Mouse (Mus musculus): ENCODE measurements around the gene Slc44a2.
"Not testable (repeated sequence)": the region's sequence is repeated elsewhere in the genome, so short reads cannot be mapped to it uniquely, and the experiment has no call there.

The Slc44a2 gene

DNA sequence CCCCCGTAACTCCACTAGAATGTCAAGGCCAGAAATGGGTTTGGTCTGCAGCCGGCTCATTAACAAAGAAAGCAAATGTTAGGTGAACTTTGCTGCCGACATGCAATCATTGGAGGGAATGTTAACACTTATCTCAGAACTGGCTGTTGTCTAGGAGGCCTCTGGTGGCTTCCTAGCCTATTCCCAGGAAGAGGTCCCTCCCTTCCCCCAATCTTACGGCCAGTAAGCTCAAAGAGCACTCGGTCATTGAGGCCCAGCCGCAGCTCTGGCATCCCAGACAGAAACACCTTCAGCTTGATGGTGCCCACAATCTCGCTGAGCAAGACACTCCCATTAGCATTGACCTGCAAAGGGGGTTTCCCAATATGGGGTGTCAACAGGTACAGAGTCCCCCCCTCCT, 15.4 kb upstream of the Slc44a2 start:
- DNase-seq = no peak

DNA sequence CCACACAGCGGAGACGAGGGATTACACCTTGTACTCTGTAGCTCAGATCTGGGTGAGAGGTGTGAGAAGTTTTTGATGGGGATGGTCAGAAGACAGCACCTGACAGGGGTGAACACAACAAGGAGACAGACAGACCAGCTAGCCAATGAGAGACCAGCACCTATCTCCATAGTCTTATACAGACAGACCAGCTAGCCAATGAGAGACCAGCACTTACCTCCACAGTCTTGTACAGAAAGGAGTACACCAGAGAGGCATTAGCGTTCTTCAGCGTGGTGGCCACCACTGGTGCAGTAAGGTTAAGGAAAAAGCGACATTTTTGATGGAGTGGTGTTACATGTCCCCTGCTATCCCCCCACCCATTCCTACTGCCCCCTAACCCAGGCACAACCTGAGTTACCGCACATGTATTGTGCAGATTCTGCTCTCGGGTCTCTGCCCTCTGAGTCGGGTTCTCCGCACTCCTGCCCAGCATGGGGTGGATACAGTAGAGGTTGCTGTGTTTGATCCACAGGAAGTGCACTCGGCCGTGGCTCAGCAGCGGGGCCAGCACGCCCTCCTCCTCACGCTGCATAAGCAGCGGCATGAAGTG, 11.3 kb upstream of the Slc44a2 start:
- peak; percentile 62 for DNase-seq

DNA sequence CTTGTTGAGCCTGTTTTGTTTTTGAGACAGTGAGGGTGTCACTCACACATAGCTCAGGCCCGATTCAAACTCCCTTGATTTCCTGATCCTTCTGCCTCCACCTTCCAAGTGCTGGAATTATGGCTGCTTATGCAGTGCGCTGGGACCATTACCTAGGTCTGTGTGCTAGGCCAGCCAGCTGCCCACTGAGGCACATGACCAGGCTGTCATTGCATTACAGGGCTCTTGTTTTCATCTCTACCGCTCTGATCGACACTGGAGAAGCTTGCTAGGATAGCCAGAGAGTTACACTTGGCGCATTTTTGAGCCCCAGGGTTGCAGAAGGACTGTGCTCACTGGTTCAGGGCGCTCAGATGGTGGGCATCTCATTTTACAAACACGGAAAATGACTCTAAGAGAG, 8.8 kb upstream of the Slc44a2 start:
- DNase-seq = no peak

DNA sequence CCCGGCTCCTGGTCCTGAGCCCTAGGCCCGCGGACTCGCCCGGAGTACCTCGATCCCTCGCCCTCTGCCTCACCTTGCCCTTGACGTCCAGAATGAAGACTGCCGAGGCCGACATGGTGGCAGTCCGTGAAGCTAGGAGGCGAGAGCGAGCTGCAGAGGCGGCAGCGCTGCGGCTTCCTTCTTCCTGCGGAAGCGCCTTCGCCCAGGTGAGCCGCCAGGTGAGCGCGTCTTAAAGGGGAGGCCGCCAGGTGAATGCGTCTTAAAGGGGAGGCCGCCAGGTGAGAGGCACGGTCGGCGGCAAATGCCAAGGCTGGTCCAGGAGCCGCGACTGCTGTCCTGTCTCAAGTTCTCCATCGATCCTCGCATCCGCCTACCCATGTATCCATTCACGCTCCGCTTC, 8.4 kb upstream of the Slc44a2 start, which contains the start of gene Ap1m2:
Ap1m2 (minus strand) TSS at position 204 of the 400 bp plus-strand sequence.
- no peak for DNase-seq

DNA sequence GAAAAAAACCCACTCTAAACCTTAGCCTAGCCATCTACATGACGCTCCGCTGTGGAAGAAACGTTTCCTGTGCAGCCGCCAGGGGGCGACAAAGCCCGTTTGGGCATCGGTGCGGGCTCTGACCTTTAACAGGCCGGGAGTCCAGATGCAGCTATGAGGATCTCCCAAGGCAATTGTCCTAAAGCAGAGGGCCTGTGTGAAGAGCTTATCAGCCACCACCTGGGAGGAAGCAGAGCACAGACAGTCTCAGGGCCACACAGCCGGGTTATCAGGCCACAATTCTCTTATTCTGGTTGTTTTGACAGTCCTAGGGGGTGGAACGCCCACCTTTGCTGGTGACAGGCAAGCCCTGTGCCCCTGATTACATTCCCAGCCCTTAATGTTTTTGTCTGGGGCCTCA, 7.1 kb upstream of the Slc44a2 start:
- DNase-seq = peak; percentile 89

DNA sequence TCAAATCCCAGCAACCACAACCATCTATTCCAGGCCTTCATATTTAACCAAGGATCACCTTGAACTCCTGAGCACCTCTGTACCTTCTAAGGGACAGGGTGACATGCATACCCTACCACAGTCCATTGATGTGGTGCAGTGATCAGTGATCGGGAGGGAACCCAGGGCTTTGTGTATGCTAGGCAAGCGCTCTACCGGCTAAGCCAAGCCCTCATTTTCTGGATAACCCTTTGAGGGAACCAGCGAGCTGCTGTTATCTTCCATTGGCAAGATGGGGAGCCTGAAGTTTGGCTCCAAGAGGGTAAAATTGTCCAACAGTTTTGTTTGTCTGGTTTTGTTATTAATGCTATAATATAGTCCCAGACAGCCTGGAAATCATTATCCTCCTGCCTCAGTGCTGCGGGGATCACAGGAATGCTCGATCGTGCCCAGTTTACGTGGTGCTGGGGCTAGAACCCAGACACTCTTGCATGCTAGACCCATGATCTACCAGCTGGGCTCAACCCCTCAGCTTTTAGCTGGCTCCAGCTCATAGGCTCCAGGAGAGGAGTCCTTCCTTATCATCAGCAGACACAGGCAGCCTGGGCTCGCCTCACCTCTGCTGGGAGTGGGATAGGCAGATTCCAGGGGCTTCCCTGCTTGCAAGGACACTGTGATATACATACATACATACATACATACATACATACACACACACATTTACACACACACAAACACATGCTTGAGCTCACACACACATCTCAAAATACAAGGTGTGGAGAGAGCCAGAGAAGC, 5.9 kb upstream of the Slc44a2 start:
- DNase-seq = no peak

DNA sequence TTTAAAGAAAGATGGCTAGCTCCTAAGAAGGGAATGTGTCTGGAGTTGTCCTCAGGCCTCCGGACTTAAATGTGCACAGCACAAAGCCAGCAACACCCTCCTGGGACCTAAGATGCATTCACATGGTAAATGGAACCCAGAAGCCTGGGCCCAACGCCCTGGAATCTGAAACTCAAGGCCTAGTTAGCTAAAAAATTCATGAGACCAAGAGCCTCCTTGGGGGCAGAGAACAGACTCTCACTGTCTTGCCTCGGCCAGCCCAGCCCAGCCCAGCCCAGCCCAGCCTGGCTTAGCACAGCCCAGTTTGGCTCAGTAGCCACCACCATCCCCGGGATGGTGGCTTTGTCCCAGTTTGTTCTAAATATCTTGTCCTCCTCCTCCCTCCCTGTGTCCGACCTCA, 5.1 kb upstream of the Slc44a2 start:
- DNase-seq = no peak

DNA sequence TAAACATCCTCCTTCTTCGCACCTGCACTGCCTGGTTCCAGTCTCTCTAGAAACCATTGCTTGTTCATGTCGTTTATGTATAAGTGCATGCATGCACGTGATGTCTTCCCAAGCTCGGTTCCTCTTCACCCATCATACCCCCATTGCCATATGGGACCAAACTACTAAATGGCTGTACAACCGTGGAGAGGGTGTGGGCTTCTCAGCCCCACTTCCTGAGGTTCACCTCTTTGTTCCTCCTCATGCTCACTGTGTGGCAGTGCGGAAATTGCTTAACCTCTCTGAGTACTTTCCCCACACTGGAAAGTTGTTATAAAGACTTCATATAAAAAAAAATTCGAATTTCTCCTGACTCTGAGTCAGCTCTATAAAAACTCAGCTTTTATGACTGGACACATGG, 3.8 kb upstream of the Slc44a2 start:
- DNase-seq = no peak

DNA sequence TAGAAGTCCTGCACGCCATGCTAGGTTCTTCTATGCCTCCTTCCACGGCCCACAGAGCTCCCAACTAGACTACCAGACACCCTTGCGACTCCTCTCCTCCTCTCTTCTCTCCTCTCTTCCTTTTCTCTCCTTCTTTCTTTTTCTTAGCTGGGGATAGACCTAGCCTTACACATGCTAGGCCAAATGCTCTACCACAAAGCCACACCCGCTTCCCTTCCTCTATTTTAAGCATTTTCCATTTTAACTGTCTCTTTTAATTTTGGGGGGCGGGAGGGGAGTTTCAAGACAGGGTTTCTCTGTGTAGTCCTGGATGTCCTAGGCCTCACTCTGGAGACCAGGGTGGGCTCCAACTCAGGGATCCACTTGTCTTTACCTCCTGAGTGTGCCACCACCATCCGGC, 1.7 kb upstream of the Slc44a2 start:
- no peak for DNase-seq

DNA sequence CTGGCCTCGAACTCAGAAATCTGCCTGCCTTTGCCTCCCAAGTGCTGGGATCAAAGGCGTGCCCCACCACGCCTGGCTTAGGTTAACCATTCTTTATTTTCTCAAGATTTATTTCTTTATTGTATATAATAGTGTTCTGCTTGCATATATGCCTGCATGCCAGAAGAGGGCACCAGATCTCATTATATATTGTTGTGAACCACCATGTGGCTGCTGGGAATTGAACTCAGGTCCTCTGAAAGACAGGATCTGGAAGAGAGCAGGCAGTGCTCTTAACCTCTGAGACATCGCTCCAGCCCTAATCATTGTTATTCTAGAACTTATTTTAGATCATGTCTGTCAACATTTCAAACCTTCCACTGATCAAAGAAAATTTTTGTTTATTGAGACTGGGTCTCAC, 995 bp upstream of the Slc44a2 start:
- DNase-seq = no peak

DNA sequence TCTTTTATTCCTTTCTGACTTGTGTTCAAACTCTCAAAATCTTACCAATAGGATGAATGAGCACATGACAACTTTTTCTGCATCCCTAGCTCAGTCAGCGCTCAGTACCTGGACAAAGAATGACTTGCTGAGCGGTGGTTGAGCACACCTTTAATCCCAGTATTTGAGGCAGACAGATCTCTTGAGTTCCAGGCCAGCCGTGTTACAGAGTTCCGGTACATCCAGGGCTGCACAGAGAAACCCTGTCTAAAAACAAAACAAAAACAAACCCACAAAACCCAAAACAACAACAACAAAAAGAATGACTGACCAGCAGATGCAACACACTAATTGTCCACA, 249 bp upstream of the Slc44a2 start:
- no peak for DNase-seq

DNA sequence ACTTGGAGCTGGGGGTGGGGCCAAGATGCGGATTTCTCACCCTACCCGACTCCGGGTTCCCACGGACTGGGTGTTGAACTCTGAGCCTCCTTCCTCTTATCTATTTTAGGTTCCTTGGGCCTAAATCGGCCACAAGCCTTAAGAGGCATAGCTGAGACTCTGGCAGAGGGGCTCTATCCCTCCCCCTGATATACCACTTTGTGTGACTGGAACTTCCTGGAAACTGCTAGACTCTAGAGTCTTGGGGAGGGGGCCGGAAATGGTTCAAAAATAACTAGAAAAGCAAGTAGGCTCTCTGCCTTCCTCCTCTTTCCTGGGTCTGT, 976 bp downstream of the Slc44a2 start:
- no peak for DNase-seq

DNA sequence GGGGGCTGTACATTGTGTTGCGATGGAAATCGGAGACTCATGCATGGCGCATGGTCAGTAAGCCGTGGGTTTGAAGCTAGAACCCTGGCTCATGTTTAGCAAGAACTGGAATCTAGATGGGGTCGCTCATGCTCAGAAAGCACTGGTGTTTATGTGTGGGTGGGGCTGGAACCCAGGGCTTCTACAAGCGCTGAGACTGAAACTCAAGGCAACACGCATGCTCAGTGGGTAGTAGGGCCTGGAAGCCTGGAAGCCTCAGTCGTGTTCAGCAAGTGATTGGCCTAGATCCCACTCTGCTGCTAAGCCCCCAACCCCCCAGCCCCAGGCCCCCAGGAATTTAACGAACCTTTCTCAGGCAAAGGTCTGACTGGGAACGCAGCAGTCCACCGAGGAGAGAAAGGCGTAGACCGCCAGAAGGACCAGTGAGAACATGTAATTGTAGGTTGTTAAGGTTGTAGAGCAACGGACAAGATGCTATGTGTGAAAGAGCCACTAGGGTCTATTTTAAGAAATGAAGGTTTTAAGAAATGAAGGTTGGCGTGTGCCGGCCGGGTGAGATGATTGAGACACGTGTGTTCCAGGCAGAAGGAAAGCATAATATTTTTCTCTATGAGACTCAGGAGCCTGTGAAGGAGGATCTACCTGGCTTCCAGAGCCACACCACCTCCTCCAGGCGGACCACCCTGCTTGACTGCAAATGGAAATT, 1.9 kb downstream of the Slc44a2 start:
- DNase-seq = no peak

DNA sequence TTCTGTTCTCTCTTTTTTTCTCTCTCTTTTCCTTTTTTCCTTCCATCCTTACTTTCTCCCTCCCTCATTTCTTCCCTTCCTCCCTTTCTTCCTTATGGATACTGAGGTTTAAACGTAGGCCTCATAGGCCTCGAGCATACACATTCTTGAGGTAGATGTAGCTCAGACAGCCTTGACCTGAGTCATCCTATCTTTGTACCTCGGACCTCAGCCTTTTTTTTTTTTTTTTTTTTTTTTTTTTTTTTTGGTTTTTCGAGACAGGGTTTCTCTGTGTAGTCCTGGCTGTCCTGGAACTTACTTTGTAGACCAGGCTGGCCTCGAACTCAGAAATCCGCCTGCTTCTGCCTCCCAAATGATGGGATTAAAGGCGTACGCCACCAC, 2.4 kb downstream of the Slc44a2 start:
- not testable (repeated sequence) for DNase-seq

DNA sequence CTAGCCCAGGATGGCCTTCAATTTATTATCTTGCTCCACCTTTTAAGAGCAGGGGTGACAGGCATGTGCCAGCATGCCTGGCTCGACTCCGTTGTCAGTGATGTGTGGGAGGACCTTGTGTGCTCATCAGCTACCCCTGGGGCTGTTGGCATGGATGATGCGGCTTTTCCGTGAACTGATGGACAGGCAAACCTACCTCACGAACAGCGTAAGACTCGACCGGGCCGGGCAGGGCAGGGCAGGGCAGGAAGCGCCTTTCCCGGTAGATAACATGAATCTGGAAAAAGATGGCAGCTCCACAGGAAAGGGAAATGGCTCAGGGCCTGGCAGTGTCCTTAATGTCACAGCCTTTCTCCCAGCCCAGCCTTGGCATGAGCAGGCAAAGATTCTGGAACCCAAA, 3.8 kb downstream of the Slc44a2 start:
- DNase-seq = no peak

DNA sequence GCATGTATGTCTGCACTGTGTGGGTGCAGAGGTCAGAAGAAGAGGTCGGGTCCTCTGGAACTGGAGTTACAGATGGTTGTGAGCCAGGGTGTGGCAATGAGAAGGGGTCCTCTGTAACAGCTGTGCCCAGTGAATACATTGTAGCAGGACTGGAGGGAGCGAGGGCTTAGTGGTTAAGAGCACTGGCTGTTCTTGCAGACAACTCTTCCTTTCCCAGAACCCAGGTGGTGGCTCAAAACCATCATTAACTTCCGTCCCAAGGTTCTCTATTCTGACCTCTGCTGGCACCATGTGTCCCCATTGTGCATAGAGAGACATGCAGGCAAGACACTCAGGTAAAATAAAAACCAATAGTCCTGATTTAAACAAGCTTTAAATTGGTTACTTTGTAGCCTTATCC, 7.1 kb downstream of the Slc44a2 start:
- no peak for DNase-seq

DNA sequence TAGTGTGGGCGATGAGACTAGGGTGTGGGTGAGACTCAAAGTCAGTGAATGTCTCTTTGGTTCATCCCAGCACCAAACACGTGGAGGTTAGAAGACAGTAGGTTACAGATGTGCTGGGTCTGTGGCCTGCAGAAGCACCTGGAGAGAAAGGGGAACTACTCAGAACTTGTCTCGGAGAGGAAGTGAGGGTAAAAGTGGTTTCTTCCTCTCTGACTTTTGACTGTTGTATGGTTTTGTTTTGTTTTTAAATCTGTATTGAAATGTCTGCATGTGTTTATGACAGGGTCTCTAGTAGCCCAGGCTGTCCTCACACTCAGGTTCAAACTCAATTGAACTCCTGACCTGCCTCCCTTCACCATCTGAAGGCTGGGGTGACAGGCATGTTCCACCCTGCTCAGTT, 7.5 kb downstream of the Slc44a2 start:
- no peak for DNase-seq

DNA sequence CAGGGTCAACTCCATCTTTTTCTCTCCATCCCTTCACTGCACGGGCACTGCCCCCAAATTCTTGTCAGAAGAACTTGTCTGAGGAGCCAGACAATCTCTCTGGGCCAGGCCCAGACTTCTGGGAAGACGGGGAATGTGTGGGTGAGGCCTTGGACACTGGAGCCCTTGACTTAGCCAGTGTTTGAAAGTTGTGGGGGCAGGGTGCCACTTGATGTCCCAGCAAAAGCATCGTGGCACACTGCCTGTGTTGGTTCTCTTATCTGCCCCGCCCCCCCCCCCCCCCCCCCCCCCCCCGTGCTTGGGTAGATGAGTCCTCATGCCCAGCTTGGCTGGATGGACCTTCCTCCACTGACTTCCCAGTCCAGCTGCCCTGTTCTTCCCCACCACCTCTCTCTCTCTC, 8.5 kb downstream of the Slc44a2 start:
- DNase-seq = no peak

DNA sequence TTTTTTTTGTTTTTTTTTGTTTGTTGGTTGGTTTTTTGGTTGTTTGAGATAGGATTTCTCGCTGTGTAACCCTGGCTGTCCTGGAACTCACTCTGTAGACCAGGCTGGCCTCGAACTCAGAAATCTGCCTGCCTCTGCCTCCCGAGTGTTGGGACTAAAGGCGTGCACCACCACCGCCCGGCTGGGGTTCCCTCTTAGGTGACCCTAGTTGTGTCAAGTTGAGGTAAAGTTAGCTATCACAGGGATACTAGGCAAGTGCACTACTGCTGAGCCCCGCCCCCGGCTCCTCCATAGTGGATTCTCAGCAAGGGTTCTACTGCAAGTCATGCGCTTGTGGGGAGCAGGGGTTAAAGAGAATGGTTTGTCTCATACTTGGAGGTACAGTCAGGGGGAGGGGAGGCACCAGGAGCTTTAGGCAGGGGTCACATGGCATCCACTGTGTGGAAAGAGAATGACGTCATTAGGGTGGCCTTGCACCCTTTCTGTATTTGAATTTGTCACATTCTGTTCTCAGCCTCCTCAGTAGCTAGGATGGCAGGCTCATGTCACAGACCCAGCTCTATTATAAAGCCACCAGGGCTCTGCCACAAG, 9.3 kb downstream of the Slc44a2 start:
- no peak for DNase-seq

DNA sequence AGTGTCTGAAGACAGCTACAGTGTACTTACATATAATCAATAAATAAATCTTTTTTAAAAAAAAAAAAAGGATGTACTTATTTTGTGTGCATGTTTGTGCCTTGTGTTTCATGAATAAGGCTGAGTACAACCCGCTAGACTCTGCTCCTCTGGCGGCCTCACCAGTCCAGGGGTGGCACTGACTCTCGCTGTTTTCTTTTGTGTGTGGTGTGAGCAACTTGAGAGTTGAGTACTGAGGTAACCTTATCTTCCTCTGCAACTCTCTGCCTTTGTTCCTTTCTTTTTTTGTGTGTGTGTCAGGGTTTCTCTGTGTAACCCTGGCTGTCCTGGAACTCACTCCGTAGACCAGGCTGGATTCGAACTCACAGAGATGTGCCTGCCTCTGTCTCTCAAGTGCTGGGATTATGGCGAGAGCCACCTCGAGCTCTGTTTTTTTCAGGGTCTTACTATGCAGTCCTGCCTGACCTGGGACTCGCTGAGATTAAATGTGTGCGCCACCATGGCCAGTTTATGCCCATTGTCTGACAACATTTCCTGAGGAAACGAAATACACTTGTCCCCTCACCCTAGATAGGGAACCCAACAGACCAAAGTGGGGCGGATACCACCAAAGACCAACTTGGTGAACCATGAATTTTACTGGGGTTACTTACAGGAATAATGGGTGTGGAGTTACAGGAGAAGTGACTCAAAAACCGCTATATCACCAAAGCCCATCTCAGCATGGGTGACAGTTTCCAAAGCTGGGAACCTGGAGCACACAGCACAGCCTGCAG, 11.1 kb downstream of the Slc44a2 start:
- DNase-seq = no peak

DNA sequence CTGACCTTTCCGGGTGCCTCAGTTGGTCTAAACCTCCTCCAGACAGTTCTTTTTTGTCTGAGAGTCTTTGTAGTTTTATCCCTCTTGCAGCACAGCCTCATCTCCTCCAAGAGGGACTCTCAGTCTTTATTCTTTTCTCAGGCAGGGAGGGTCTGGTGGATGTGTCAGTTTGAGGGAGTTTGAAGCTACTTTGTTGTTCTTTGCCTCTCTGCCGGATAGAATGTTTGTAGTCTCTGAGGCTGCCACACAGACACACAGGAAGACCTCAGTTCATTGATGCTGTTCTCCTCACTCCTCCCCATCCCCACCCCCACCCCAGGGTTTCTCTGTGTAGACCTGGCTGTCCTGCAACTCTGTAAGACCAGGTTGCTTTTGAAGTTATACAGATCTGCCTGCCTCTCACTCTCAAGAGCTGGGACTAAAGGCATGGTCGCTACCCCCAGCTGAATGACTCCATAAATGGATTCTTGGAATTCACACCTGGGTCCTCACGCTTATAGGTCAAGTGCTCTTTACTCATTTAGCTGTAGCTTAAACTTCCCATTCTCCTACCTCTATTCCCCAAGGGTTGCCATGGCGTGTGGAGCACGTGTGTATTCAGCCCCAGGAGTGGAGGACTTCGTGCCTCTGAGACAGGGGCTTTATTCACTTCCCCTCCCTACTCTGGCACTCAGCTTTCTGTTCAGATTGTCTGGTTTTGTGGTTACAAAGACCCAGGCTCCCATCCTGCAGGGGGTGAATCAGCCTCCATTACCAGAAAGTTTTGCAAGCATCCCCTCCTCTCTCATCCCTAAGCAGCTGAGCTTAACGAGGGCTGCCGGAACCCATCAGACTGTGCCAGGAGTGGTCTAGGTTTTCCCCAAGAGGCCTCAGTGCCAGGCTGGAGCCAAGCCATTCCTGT, 11.9 kb downstream of the Slc44a2 start:
- DNase-seq = no peak

DNA sequence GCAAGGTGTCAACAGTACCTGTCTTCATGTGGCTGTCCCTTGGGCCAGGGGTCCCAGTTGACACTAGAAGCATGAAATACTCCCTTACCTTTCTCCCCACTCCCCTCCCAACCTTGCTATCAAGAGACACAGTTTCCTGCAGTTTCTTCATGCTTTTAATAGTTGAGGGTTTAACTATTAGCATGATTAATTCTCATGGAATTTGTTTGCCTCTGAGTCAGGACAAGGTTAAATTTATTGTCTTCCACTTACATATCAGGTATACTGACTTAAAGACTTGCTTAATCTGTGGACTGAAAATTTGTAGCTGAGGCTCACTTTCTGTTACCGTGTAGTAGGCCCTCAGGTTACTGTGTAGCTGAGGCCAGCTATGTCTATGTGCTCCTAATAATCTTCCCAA, 13.0 kb downstream of the Slc44a2 start:
- DNase-seq = no peak
